Mouse (Mus musculus): ENCODE results near the gene 1700016H13Rik. TPM values are rescaled to one million over a fixed set of nuclear protein-coding genes. Genes with fewer than 3 reads are reported as not detected.

1700016H13Rik gene
- polyA plus RNA-seq, 1 experiment from 2014 or later, result not detected

GRCm38 (mm10) chr5:103644167-103644566, 11.6 kb downstream of the 1700016H13Rik start:
- H3K79me2 ChIP-seq (ENCODE audit: inconsistent target), result no peaks in the 10 kb centered on the region
- 91% methylated on average over 1 of the region's 1 CpGs for WGBS (ENCODE audit: missing documents)
- peak overlapping the region; percentile 74 for H3K27ac ChIP-seq
- H3K36me3 ChIP-seq (ENCODE audit: inconsistent target), result no peaks in the 10 kb centered on the region
- H3K4me3 ChIP-seq (ENCODE audit: inconsistent target), result no peak overlapping the region

DNA sequence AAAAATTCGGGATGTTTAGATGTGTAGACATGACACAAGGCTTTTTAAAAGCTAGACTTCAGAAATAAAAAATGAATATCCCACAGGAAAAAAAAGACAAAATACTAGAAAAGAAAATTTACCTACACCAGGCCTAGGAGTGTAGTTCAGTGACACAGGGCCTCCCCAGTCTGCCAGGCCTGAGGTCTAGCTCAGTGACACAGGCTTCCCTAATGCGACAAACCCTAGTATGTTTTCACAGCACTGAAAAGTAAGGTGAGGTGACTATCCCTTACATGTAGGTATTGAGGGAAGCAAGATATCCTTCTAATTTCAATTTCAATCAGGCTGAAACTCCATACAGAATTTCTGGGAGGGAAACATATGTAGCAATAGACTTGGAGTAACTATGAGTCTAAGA, 18.6 kb downstream of the 1700016H13Rik start:
- Histone ChIP-seq H3K27ac (no peak overlapping the region), H3K4me3 (ENCODE audit: inconsistent target) (no peak overlapping the region), H3K36me3 (ENCODE audit: inconsistent target) (no peaks in the 10 kb centered on the region), H3K79me2 (ENCODE audit: inconsistent target) (no peaks in the 10 kb centered on the region)
- 89% methylated on average over 2 of the region's 2 CpGs for WGBS (ENCODE audit: missing documents)

DNA sequence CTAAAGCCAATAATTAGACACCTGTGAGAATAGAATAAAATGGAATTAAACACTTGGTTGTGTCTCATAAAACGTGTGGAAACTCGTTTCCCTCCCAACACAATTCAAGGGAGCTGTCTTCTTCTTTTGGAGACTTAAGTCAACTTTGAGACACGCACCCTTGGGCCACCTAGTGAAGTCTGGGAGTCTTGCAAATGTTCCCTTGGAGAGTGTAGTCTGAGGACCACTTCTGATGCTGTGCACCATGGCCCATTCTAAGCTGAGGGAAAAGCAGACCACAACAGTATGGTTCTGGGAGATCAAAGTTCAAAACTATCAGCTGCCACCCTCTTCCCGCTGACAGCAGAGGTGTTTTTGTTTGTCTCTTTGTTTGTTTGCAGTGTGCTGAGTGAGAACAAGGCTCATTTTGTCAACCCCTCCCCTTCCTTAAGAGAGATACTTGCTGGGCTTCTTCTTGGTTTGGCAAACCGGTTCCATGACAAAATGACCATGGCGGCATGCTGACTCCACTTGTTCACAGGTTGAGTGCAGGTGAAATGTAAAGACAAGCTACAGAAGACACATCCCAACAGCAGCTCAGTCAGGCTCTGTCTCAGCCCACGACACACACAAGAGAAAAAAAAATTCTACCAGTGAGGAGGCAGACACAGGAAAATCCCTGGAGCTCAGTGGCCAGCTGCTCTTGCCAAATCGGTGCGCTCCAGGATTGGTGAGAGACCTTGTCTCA, 25.8 kb downstream of the 1700016H13Rik start:
- Histone ChIP-seq H3K36me3 (ENCODE audit: inconsistent target) (no peaks in the 10 kb centered on the region), H3K4me3 (ENCODE audit: inconsistent target) (no peak overlapping the region), H3K79me2 (ENCODE audit: inconsistent target) (no peaks in the 10 kb centered on the region), H3K27ac (peak overlapping the region; percentile 54)
- WGBS (ENCODE audit: missing documents), result 87% methylated on average over 8 of the region's 9 CpGs

DNA sequence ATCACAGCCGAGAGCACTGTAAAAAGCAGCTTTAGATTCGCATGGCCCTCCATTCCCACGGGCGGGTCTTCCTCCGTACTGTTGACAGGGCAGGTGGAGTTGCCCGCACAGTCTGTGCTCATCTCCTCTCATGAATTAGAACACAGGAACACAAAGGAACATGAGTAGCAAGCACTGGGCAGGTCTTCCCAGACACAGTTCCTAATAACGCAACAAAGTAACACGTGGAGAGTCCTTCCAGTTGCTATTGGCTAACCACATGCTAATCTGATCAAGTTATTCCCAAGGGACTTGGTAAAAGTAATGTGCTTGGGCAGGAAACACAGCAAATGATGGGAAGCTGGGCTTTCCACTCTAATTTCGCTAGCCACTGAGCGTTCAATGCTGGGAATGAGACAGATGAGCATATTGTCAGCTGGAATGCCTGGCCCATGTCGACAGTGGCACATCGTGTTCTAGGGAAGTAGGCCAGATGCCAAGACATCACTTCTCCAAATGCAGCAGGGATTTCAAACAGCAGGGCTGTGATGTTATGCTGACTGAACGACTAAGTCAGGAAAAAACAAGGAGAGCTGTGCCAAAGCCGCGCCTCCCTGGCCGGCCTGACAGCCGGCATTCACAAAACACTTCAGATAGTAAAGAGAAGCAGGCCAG, 26.6 kb downstream of the 1700016H13Rik start, which contains the start of gene Slc10a6:
TSS of gene Slc10a6 (minus strand) at position 293 of the 654 bp plus-strand sequence.
- no peak within 1 kb of the TSS for H3K4me3 ChIP-seq (ENCODE audit: inconsistent target)
- WGBS (ENCODE audit: missing documents), result 63% methylated on average over 17 of the region's 17 CpGs
- H3K36me3 ChIP-seq (ENCODE audit: inconsistent target), result no peaks in the 10 kb centered on the region
- no peaks in the 10 kb centered on the region for H3K79me2 ChIP-seq (ENCODE audit: inconsistent target)
- H3K27ac ChIP-seq, result peak within 1 kb of the TSS; percentile 54

DNA sequence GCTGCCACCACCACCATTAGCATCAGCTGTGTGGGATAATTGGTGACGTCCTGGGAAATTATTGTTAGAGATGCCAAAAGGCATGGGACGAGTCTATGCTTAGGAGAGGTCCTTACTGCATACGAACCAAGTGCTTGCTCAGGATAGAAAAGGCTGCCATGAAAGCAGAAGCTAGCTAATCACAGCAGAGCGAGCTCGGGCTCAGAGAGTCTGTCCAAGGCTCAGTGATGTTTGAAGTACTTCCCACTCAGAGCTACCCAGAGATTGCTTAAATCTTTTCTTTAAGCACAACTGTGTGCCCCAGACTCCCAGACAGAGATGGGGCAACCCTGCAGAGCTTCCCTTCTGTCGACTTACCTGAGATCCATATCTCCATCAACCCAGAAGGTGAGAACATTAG, 27.3 kb downstream of the 1700016H13Rik start:
- Histone ChIP-seq H3K4me3 (ENCODE audit: inconsistent target) (no peak overlapping the region), H3K79me2 (ENCODE audit: inconsistent target) (no peaks in the 10 kb centered on the region), H3K36me3 (ENCODE audit: inconsistent target) (no peaks in the 10 kb centered on the region), H3K27ac (no peak overlapping the region)
- WGBS (ENCODE audit: missing documents), result 95% methylated on average over 6 of the region's 6 CpGs

DNA sequence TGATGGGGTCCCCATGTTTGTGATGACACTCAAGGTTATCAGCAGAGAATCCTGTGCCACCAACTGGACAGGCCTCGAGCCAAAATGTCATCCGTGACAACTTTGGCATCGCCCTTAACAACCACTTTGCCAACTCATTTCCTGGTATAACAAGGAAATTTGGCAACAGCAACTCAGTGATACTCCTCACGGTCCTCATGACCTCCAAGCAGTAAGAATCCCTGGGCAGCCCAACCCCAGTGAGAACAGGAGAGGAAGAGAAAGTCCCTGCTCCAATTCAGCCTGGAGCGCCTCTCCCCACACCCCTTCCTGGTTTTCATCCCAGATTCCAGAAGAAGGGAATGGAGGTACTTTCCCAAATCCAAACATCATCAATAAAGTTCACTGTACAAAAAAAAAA, 31.0 kb downstream of the 1700016H13Rik start:
- whole genome bisulfite sequencing (ENCODE audit: missing documents), result 78% methylated on average over 5 of the region's 5 CpGs
- H3K79me2 ChIP-seq (ENCODE audit: inconsistent target), result no peaks in the 10 kb centered on the region
- H3K4me3 ChIP-seq (ENCODE audit: inconsistent target), result no peak overlapping the region
- no peaks in the 10 kb centered on the region for H3K36me3 ChIP-seq (ENCODE audit: inconsistent target)
- H3K27ac ChIP-seq, result no peak overlapping the region

DNA sequence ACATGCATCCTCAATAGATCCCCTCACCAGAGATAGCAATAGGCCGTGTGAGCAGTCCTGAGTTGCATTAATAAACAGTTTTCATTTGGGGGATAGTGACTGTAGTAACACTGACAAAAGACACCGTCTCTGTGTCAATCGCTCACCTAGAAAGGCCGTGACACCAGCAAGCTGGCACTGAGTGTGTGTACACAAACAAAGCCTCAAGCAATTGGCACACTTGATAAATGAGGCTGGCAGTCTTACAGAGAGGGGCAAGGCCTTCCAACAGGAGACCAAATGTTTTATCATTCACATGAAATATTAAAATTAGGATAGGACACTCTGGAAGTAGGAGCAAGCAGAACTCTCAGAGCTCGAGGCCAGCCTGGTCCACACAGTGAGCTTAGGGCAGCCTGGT, 33.5 kb downstream of the 1700016H13Rik start:
- Histone ChIP-seq H3K27ac (no peak overlapping the region), H3K79me2 (ENCODE audit: inconsistent target) (no peaks in the 10 kb centered on the region), H3K36me3 (ENCODE audit: inconsistent target) (no peaks in the 10 kb centered on the region), H3K4me3 (ENCODE audit: inconsistent target) (no peak overlapping the region)
- 97% methylated on average over 5 of the region's 5 CpGs for WGBS (ENCODE audit: missing documents)

- Histone ChIP-seq H3K27ac (no peak overlapping the region), H3K79me2 (ENCODE audit: inconsistent target) (no peaks in the 10 kb centered on the region), H3K4me3 (ENCODE audit: inconsistent target) (no peak overlapping the region), H3K36me3 (ENCODE audit: inconsistent target) (no peaks in the 10 kb centered on the region)
- 93% methylated on average over 12 of the region's 12 CpGs for WGBS (ENCODE audit: missing documents)
These were observed 35.4 kb downstream of the 1700016H13Rik start for GRCm38 (mm10) chr5:103620301-103620973.

GRCm38 (mm10) chr5:103617191-103617590, 38.6 kb downstream of the 1700016H13Rik start:
- 88% methylated on average over 9 of the region's 9 CpGs for WGBS (ENCODE audit: missing documents)
- Histone ChIP-seq H3K79me2 (ENCODE audit: inconsistent target) (no peaks in the 10 kb centered on the region), H3K36me3 (ENCODE audit: inconsistent target) (no peaks in the 10 kb centered on the region), H3K4me3 (ENCODE audit: inconsistent target) (no peak overlapping the region), H3K27ac (no peak overlapping the region)

DNA sequence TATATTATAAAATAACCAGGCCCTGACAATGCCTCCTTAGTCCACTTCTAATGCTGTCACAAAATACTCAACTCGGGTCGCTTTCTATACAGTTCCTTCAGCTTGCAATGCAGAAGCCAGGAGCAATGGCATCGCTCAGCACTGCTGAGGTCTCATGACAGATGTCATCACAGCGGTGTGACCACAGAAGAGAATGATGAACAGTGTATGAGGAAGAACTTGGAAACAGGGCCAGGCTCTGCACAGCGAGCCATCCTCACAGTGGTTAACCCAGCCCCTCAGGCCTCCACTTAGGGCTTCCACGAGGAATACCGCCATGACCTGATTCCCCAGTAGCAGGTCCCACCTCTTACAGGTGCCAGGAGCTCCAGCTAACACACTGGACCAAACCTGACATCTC, 41.5 kb downstream of the 1700016H13Rik start:
- Histone ChIP-seq H3K4me3 (ENCODE audit: inconsistent target) (no peak overlapping the region), H3K27ac (peak overlapping the region; percentile 88), H3K36me3 (ENCODE audit: inconsistent target) (no peaks in the 10 kb centered on the region), H3K79me2 (ENCODE audit: inconsistent target) (no peaks in the 10 kb centered on the region)
- WGBS (ENCODE audit: missing documents), result 62% methylated on average over 7 of the region's 7 CpGs

DNA sequence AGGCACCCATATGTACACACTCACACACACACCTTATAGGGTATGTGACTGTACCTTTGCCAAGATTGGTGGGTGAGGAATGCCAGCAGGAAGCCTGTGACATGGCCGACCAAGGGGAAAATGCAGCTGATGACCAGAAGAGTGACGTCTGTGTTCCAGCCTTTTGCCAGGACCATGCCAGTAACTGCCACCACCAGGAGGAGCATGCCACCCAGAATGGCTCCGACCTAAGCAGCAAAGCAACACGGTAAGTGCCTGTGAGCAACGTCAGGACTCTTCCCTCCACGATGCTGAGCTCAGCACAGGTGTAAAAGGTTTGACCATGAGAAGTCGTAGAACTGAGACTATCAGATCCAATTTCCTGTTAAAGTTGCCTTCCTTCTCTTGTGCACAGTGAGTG, 43.5 kb downstream of the 1700016H13Rik start:
- WGBS (ENCODE audit: missing documents), result 90% methylated on average over 7 of the region's 7 CpGs

GRCm38 (mm10) chr5:103610856-103611472, 44.8 kb downstream of the 1700016H13Rik start:
- 93% methylated on average over 10 of the region's 10 CpGs for WGBS (ENCODE audit: missing documents)
- Histone ChIP-seq H3K4me3 (ENCODE audit: inconsistent target) (no peak overlapping the region), H3K79me2 (ENCODE audit: inconsistent target) (no peaks in the 10 kb centered on the region), H3K27ac (no peak overlapping the region), H3K36me3 (ENCODE audit: inconsistent target) (no peaks in the 10 kb centered on the region)

More for the DNA sequence above, 43.5 kb downstream of the 1700016H13Rik start:
- H3K27ac ChIP-seq, result no peak overlapping the region
- H3K36me3 ChIP-seq (ENCODE audit: inconsistent target), result no peaks in the 10 kb centered on the region
- H3K79me2 ChIP-seq (ENCODE audit: inconsistent target), result no peaks in the 10 kb centered on the region
- no peak overlapping the region for H3K4me3 ChIP-seq (ENCODE audit: inconsistent target)

DNA sequence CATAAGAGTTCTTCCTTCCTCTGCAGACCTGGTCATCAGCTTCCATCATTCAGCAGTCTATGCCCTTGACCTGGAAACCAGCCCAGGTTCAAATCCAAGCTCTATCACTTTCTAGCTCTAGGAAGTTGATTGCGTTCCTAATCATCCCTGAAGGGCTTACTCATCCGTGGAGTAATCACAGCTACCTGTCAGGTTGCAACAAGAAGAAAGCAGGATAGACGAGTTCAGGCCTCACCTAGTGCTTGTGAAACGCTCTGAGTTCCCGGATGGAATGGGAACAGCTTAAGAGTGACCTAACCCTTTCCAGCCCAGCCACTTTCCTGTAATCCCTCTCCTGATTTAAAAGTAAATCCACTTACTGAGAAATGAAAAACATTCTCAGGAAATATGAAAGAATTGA, 45.7 kb downstream of the 1700016H13Rik start:
- H3K79me2 ChIP-seq (ENCODE audit: inconsistent target), result no peaks in the 10 kb centered on the region
- WGBS (ENCODE audit: missing documents), result 89% methylated on average over 5 of the region's 5 CpGs
- H3K4me3 ChIP-seq (ENCODE audit: inconsistent target), result no peak overlapping the region
- no peaks in the 10 kb centered on the region for H3K36me3 ChIP-seq (ENCODE audit: inconsistent target)
- no peak overlapping the region for H3K27ac ChIP-seq

GRCm38 (mm10) chr5:103605707-103606106, 50.1 kb downstream of the 1700016H13Rik start:
- Histone ChIP-seq H3K27ac (no peak overlapping the region), H3K36me3 (ENCODE audit: inconsistent target) (no peaks in the 10 kb centered on the region), H3K4me3 (ENCODE audit: inconsistent target) (no peak overlapping the region), H3K79me2 (ENCODE audit: inconsistent target) (no peaks in the 10 kb centered on the region)
- WGBS (ENCODE audit: missing documents), result 88% methylated on average over 7 of the region's 7 CpGs
